Mouse (Mus musculus) heart, adult 9 months (tissue): Measurements from ENCODE around the gene Il6st.
A peak's percentile ranks its signal among the peaks of the same experiment; 100 is the strongest.

Experiments
- DNase-seq, 2 experiments: peaks; one replicate each; pipeline ENCODE4 v3.0.0; 2022; ENCODE audit warnings: low spot score in 2 of 2

Gene Il6st

DNA sequence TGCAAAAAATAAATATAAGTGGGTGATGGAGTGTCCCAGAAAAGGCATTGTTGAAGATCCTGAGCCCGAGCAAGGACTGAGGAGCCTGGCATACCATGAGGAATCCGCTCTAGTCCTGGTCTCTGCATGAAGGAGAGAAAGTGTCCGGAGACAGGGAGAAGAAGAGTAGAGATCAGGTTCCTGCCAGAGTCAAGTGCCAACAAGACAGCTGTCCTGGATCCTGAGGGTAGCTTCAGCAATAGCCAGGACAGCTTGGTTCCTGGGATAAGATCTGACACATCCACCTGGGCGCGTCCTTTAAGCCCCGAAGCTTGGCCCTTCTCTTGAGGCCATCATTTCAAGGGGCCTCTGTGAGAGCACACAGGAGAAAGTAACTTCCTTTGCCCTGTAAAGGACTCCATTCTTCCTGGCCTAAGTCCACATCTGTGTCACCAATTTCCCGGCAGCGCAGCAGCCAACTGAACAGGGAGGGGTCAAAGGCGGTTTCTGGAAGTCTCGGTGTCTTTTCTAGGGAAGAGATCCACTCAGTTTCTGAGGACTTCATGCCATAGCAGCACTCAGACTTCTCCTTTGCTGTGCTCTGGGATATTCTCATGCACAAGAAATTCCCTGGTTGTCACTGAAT lies 59.6 kb downstream of the Il6st start:
- DNase-seq, result peak in 1 of 2 experiments; percentile 17

DNA sequence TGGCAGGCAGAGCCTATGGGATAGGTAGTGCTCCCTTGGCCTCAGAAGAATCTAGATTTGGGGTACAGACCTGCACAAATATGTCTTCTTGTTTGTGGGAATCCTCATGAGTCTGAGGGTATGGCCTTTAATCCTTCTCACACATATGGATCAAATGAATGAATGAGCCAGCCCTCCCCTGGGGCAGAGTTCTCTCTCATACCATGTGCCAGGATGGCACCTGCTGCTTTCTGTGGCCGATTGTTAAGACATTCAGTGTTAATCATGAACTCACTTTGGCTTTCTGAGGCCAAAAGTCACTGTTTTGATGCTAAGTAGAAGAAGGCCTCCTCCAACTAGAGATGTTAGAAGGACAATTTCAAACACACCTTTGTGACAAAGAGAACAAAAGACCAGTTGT lies 63.3 kb downstream of the Il6st start:
- no peak for DNase-seq

DNA sequence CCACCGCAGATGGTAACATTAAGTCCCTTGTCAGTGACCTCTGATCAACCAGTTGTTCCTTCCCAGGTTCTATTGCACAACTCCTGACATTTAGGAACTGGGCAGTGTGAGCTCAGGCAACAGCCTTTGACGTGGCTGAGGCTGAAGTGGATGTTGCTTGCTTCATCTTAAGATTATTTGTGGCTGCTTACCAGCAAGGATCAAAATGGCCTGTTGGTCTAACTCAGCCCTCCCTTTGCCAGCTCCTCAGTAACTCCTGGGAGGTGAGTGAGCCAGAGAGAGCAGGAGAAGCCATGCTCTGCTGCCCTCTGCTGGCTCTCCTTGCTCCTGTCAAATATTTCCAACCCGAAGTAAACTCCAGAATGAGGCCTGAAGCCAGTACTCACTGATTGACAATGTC lies 66.0 kb downstream of the Il6st start:
- peak; percentile 58 to 70 for DNase-seq

DNA sequence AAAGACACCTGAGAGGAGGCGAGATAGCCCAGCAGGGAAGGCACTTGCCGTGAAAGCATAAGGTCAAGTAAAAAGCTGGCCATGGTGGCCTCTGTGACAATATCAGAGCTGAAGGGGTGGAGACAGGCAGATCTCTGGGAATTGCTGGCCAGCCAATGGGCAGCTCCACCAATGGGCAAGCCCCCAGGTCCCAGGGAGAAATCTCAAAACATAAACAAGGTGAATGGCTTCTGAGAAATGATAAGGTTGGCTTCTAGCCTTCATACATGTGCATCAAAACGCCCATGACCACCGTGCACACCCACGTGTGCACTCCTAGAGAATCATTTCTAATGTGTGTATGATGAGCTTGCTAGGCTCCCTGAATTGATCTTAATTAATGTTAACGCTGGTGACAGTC lies 68.4 kb downstream of the Il6st start:
- no peak for DNase-seq

DNA sequence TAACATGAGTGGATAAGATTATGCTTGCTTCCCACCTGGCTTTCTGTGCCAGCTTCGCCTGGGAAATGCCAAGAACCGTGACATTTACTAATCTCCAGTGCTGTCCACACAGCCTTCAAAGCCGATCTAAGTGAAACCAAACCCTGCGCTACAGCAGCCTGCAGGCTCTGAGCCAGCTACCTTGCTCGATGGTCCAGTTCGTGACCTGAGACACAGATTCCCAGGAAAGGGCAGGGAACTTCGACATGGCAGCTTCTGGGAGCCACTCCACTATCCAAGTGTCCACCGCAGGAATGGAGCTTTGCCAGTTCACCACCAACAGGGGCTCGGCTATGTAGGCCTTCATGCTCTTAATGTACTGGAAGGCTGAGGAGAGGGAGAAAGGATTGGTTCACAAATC lies 69.7 kb downstream of the Il6st start:
- no peak for DNase-seq

DNA sequence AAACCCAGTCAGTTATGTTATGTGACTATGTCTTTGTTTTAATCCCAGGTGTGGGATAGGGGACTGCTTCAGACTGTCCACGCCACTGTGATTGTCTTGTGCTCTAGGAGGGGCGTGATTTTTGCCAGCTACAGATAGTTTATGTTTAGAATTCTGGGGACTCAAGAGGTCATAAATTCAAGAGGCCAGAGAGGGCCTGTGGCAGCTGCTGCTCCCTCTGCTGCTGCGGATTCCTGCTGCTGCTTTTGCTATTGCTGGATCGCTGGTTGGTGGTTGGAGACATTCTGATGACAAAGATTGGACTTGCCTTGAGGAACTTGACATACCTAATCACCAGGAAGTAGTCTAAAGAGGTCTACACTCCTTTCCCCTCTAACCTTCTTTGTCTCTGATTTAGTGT lies 72.7 kb downstream of the Il6st start:
- DNase-seq, result no peak

DNA sequence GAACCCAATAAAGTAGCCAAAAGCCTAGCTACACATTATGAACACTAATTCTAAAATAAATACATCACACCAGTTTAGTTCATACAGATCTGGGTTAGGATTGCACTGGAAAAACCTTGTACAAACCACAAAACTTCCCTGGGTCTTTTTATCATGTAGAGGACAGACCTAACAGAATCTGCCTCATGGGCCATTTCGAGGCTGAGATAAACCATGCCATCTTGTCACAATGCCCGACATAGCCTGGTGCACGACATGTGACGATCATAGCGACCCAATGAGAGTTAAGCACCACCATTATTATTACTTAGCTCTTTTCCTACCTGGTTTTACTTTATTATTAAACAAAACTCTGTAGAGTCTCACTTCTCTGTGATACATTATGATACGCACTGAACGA lies 73.2 kb downstream of the Il6st start:
- no peak for DNase-seq

DNA sequence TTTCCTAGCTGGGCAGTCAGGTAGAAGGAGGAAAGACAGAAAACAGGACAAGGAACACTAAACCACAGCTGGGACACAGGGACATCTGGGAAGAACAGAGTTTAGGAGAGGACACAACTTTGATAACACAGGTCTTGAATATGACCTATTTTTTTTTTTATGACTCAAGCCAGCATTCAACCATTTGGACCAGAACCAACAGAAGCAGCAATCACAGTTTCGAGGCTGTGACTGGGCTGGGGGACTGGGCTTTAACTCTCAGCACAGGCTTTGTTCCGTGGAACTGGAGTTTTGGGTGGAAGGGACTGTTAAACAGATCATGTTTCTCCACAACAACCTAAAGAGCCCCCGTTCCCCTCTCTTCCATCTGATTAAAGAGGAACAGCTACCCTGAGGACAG lies 76.7 kb downstream of the Il6st start:
- DNase-seq, result no peak

DNA sequence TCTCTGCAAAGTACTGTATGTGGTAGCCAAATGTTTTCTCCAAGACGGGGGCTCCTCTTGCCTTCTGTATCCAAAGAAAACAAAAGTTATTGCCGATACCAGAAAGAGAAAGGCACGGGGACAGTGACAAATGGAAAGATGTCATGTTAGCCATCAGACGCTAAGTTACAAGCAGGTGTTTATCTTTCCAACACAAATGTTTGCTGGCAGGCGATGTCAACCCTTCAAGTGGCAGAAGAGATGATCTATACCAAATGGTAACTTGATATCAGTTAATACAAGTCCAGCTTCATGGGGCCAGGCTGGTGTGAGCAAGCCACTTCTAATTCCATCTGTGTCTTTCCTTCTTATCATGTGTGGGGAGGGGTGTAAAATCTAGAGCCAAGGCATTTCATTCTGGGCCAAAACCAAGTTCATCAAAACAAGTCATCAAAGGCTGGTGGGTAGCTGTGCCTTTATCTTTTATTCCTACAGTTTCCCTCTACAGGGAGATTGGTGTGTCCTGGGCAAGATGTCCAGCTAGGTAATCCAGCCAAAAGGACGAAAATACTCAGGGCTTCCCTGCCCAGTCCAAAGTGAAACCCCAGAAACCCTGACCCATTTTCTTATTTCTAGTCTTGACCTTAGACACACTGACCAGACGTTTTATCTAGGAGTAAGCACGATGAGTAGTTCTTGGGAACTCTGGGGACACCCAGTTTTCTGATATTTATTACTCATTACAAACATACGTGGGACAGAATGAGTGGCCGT lies 77.5 kb downstream of the Il6st start:
- DNase-seq, result no peak

DNA sequence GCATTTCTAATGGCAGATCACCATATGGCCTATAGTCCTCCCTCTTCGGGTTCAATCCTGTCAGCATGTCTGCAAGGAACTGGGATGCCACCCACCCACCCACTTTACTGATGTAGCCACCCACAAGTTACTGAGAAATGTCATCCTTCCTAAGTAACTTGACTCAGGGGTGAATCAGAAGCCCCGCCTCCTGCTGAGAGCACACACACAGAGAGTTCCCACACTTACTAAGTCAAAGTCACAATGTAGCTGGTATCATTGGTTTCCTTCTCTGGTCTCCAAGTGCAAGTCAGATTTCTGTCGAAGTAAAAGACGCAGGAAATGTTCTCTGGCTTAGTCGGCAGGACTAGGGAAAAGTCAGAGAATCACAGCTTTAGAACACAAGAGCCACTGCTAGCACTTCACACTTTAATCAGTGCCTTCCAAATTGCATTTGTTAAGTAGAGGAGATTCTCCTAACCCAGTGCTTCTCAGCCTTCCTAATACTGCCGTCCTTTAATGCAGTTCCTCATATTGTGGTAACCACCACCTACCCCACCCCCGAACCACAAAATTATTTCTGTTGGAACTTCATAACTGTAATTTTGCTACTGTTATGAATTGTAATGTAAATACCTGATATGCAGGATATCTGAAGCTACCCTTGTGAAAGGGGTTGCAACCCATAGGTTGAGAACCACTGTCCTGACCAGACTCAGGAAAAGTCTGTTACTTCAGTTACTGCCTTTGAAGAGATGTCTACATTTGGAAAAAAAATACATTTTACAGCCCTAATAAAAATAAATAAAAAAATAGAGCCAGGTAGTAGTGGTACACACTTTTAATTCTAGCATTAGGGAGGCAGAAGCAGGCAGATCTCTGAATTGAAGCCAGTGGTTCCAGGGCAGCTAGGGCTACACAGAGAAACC lies 88.0 kb downstream of the Il6st start:
- no peak for DNase-seq

DNA sequence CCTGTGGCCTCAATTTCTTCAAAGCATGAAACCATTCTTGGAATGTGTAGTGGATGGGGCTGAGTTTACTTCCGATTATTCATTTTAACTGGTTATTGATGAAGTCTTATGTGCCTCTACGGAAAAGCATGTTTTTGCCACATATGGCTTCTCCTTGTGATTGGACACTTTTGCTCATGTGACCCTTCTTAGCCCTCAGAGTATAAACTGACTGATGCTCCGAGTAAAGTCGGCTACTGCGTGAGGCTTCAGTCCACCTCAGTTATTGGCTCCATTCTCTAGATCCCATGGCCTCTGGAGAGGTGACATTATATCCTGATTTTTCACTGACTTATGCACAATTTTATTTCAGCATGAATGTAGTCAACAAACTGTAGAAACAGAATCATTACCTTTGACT lies 89.4 kb downstream of the Il6st start:
- DNase-seq, result no peak

DNA sequence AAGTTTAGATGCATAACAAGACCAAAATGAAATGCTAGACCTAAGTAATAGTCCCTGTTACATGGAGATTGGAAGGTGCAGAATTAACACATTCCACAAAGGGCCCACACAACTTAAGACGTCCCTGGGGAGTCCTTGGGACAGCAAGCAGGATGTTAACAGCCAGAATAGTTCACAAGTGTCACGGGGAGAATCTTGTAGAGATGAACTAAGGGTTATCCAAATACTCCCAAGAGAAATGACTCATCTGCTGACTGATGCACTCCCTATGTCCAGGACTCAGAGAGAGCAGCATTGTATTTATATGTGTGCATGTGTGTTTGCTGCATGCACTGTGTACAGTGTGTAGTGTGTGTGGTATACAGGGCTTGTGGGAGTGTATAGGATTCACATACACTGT lies 92.6 kb downstream of the Il6st start:
- DNase-seq, result no peak
